Mouse (Mus musculus) hindbrain, embryonic 15.5 days (tissue): ENCODE measurements at regions not wholly inside any gene's neighbourhood (a gene's known extent, or its start where the extent isn't known, plus 50 kb on each side); places are given as distances from the start of the nearest gene placed in this dataset.
"Not testable (repeated sequence)": the region's sequence is repeated elsewhere in the genome, so short reads cannot be mapped to it uniquely, and the experiment has no call there.

ENCODE experiments used
- ATAC-seq: fragments of 200-750 bp; cut with Nextera tagmentation; 2 replicates; pipeline ENCODE4 v1.8.0; 2017; ENCODE audit warnings: low read depth, moderate number of reproducible peaks, moderate TSS enrichment; ENCODE audit not compliant: low FRiP score
- H3K27ac ChIP-seq: fragments of 300-500 bp; sonication (generic); replicated peaks from 2 replicates; pipeline ENCODE4 v1.5.1; 2015; ENCODE audit warnings: mild to moderate bottlenecking, inconsistent platforms
- H3K27me3 ChIP-seq: fragments of 300-500 bp; sonication (generic); 2 replicates; pipeline ENCODE4 v1.6.1; 2015; ENCODE audit warnings: control low read depth, inconsistent platforms
- H3K36me3 ChIP-seq: fragments of 300-500 bp; sonication (generic); 2 replicates; pipeline ENCODE4 v1.6.1; 2015; ENCODE audit warnings: control low read depth, inconsistent platforms
- H3K4me1 ChIP-seq: fragments of 300-500 bp; sonication (generic); replicated peaks from 2 replicates; pipeline ENCODE4 v1.6.1; 2015; ENCODE audit warnings: control low read depth, inconsistent platforms
- H3K4me2 ChIP-seq: fragments of 300-500 bp; sonication (generic); 2 replicates; pipeline ENCODE4 v1.6.1; 2015; ENCODE audit warnings: moderate library complexity, mild to moderate bottlenecking, inconsistent platforms
- H3K4me3 ChIP-seq: fragments of 300-500 bp; sonication (generic); 2 replicates; pipeline ENCODE4 v1.5.1; 2015; ENCODE audit warnings: mild to moderate bottlenecking, inconsistent platforms
- H3K9ac ChIP-seq: fragments of 300-500 bp; sonication (generic); 2 replicates; pipeline ENCODE4 v1.6.1; 2015; ENCODE audit warnings: inconsistent platforms
- H3K9me3 ChIP-seq: fragments of 300-500 bp; sonication (generic); 2 replicates; pipeline ENCODE4 v1.6.1; 2016; ENCODE audit warnings: control low read depth, inconsistent platforms
- WGBS: fragments of 180-500 bp; shearing (Covaris S2); methylation state at CpG from one replicate; pipeline ENCODE4 v1.1.7; 2015; 5-methylcytosine and 5-hydroxymethylcytosine counted together

GRCm38 (mm10) chr15:53984006-53984405 is 99.3 kb downstream of the Gm7489 start:
- ATAC-seq = not testable (repeated sequence)
- 90% methylated on average over 15 of the region's 15 CpGs for WGBS

GRCm38 (mm10) chr15:53989888-53990287 is 105.2 kb downstream of the Gm7489 start:
- no peak for ATAC-seq
- WGBS = 88% methylated on average over 2 of the region's 2 CpGs
- Histone ChIP-seq H3K9me3 (no peaks in the 10 kb centered on the region), H3K27me3 (no peaks in the 10 kb centered on the region), H3K27ac (no peak overlapping the region), H3K4me3 (no peak overlapping the region), H3K4me2 (no peak overlapping the region), H3K9ac (no peak overlapping the region), H3K4me1 (no peaks in the 10 kb centered on the region), H3K36me3 (no peaks in the 10 kb centered on the region)

More at GRCm38 (mm10) chr15:53984006-53984405, 99.3 kb downstream of the Gm7489 start:
- not testable (repeated sequence) for H3K9me3 ChIP-seq, H3K4me3 ChIP-seq, H3K27ac ChIP-seq, H3K4me1 ChIP-seq, H3K27me3 ChIP-seq, H3K9ac ChIP-seq, H3K4me2 ChIP-seq, H3K36me3 ChIP-seq

- Histone ChIP-seq H3K27me3 (no peaks in the 10 kb centered on the region), H3K27ac (no peak overlapping the region), H3K9me3 (no peaks in the 10 kb centered on the region), H3K4me3 (no peak overlapping the region), H3K36me3 (no peaks in the 10 kb centered on the region), H3K4me2 (no peak overlapping the region), H3K9ac (no peak overlapping the region), H3K4me1 (no peaks in the 10 kb centered on the region)
- no peak for ATAC-seq
- WGBS = 63% methylated on average over 2 of the region's 2 CpGs
Observed at GRCm38 (mm10) chr15:53995199-53995868, 110.6 kb downstream of the Gm7489 start.

GRCm38 (mm10) chr15:53998600-53999290 is 114.0 kb downstream of the Gm7489 start:
- no peaks in the 10 kb centered on the region for H3K36me3 ChIP-seq
- 0 out of 2 replicates have a peak, but pooled peaks have one; percentile 27 for ATAC-seq
- H3K9ac ChIP-seq = no peak overlapping the region
- H3K27ac ChIP-seq = no peak overlapping the region
- no peaks in the 10 kb centered on the region for H3K27me3 ChIP-seq
- no peaks in the 10 kb centered on the region for H3K4me1 ChIP-seq
- no peak overlapping the region for H3K4me2 ChIP-seq
- no peaks in the 10 kb centered on the region for H3K9me3 ChIP-seq
- H3K4me3 ChIP-seq = no peak overlapping the region
- 95% methylated on average over 6 of the region's 6 CpGs for WGBS

GRCm38 (mm10) chr15:54033756-54034155 is 149.1 kb downstream of the Gm7489 start:
- WGBS = 91% methylated on average over 5 of the region's 5 CpGs
- H3K4me3 ChIP-seq = no peak overlapping the region
- H3K4me1 ChIP-seq = no peaks in the 10 kb centered on the region
- H3K36me3 ChIP-seq = no peaks in the 10 kb centered on the region
- ATAC-seq = no peak
- no peak overlapping the region for H3K27ac ChIP-seq
- no peak overlapping the region for H3K9ac ChIP-seq
- no peaks in the 10 kb centered on the region for H3K9me3 ChIP-seq
- H3K27me3 ChIP-seq = no peaks in the 10 kb centered on the region
- H3K4me2 ChIP-seq = no peak overlapping the region

GRCm38 (mm10) chr15:54050711-54051110 is 166.0 kb downstream of the Gm7489 start:
- H3K4me3 ChIP-seq = no peak overlapping the region
- H3K9me3 ChIP-seq = no peaks in the 10 kb centered on the region
- H3K4me2 ChIP-seq = no peak overlapping the region
- no peak overlapping the region for H3K27ac ChIP-seq
- H3K4me1 ChIP-seq = no peaks in the 10 kb centered on the region
- H3K36me3 ChIP-seq = no peaks in the 10 kb centered on the region
- H3K9ac ChIP-seq = no peak overlapping the region
- no peaks in the 10 kb centered on the region for H3K27me3 ChIP-seq
- ATAC-seq = no peak
- 88% methylated on average over 2 of the region's 2 CpGs for WGBS

- ATAC-seq = peak; percentile 84
- Histone ChIP-seq H3K4me1 (no peaks in the 10 kb centered on the region), H3K4me2 (no peak overlapping the region), H3K9ac (no peak overlapping the region), H3K36me3 (no peaks in the 10 kb centered on the region), H3K27me3 (no peaks in the 10 kb centered on the region), H3K27ac (no peak overlapping the region), H3K9me3 (no peaks in the 10 kb centered on the region), H3K4me3 (no peak overlapping the region)
- WGBS = 44% methylated on average over 9 of the region's 9 CpGs
Observed at GRCm38 (mm10) chr15:54070005-54070634, 185.4 kb downstream of the Gm7489 start.

GRCm38 (mm10) chr15:54071732-54072131 is 187.0 kb downstream of the Gm7489 start:
- Histone ChIP-seq H3K36me3 (no peaks in the 10 kb centered on the region), H3K9ac (no peak overlapping the region), H3K4me1 (no peaks in the 10 kb centered on the region), H3K27ac (no peak overlapping the region), H3K4me3 (no peak overlapping the region), H3K9me3 (no peaks in the 10 kb centered on the region), H3K27me3 (no peaks in the 10 kb centered on the region), H3K4me2 (no peak overlapping the region)
- ATAC-seq = no peak
- WGBS = 84% methylated on average over 8 of the region's 8 CpGs

- 90% methylated on average over 1 of the region's 1 CpGs for WGBS
- ATAC-seq = no peak
- Histone ChIP-seq H3K36me3 (no peaks in the 10 kb centered on the region), H3K27me3 (no peaks in the 10 kb centered on the region), H3K4me2 (no peak overlapping the region), H3K4me1 (no peaks in the 10 kb centered on the region), H3K27ac (no peak overlapping the region), H3K4me3 (no peak overlapping the region), H3K9ac (no peak overlapping the region), H3K9me3 (no peaks in the 10 kb centered on the region)
Observed at GRCm38 (mm10) chr15:54091301-54091700, 206.6 kb downstream of the Gm7489 start.

GRCm38 (mm10) chr15:54092386-54092785 is 207.7 kb downstream of the Gm7489 start:
- Histone ChIP-seq H3K36me3 (no peaks in the 10 kb centered on the region), H3K27ac (no peak overlapping the region), H3K27me3 (no peaks in the 10 kb centered on the region), H3K4me3 (no peak overlapping the region), H3K9me3 (no peaks in the 10 kb centered on the region), H3K9ac (no peak overlapping the region), H3K4me2 (no peak overlapping the region), H3K4me1 (no peaks in the 10 kb centered on the region)
- no peak for ATAC-seq
- whole genome bisulfite sequencing = 92% methylated on average over 3 of the region's 3 CpGs

- Histone ChIP-seq H3K27me3 (no peaks in the 10 kb centered on the region), H3K4me3 (no peak overlapping the region), H3K4me1 (no peaks in the 10 kb centered on the region), H3K9me3 (no peaks in the 10 kb centered on the region), H3K27ac (no peak overlapping the region), H3K4me2 (no peak overlapping the region), H3K36me3 (no peaks in the 10 kb centered on the region), H3K9ac (no peak overlapping the region)
- no peak for ATAC-seq
- WGBS = 81% methylated on average over 2 of the region's 2 CpGs
Observed at GRCm38 (mm10) chr15:54097498-54097897, 212.8 kb downstream of the Gm7489 start.

GRCm38 (mm10) chr15:54112406-54112805 is 227.7 kb downstream of the Gm7489 start:
- 75% methylated on average over 2 of the region's 2 CpGs for WGBS
- ATAC-seq = no peak
- no peaks in the 10 kb centered on the region for H3K4me1 ChIP-seq

More at GRCm38 (mm10) chr15:54112406-54112805, 227.7 kb downstream of the Gm7489 start:
- Histone ChIP-seq H3K36me3 (no peaks in the 10 kb centered on the region), H3K4me3 (no peak overlapping the region), H3K9me3 (no peaks in the 10 kb centered on the region), H3K9ac (no peak overlapping the region), H3K27ac (no peak overlapping the region), H3K27me3 (no peaks in the 10 kb centered on the region), H3K4me2 (no peak overlapping the region)
